Mouse (Mus musculus) CH12.LX (cell line): ENCODE measurements around the gene Nfkbia. TPM values are rescaled to one million over a fixed set of nuclear protein-coding genes. Genes with fewer than 3 reads are reported as not detected.

Experiments used
- DNase-seq: peaks from one replicate; pipeline ENCODE4 v3.0.0-alpha.2; 2013; ENCODE audit errors: extremely low read depth
- H3K27ac ChIP-seq: 2 replicates; pipeline ENCODE4 v1.5.1; 2012; ENCODE audit warnings: low read depth, mild to moderate bottlenecking, control low read depth, moderate library complexity; ENCODE audit not compliant: insufficient read depth
- H3K27me3 ChIP-seq: replicated peaks from 2 replicates; pipeline ENCODE3; 2012; ENCODE audit warnings: inconsistent platforms
- H3K36me3 ChIP-seq, 2 experiments: replicated peaks in 1 of 2; 2 replicates each; pipeline versions ENCODE3 to v1.6.1; 2012; ENCODE audit warnings: inconsistent platforms in 1 of 2, low read length in 1 of 2, mild to moderate bottlenecking in 1 of 2, mixed read lengths in 1 of 2, moderate library complexity in 1 of 2; ENCODE audit not compliant: control insufficient read depth in 1 of 2, insufficient read depth in 1 of 2
- H3K4me1 ChIP-seq, 2 experiments: 2 replicates each; pipeline ENCODE4 v1.6.1; 2012; ENCODE audit warnings: inconsistent platforms in 1 of 2, moderate library complexity in 1 of 2; ENCODE audit not compliant: insufficient read depth in 2 of 2, control insufficient read depth in 1 of 2
- H3K4me2 ChIP-seq: 2 replicates; pipeline ENCODE4 v1.6.1; 2012; ENCODE audit warnings: low read depth, mild to moderate bottlenecking, control low read depth; ENCODE audit not compliant: poor library complexity, insufficient read depth, severe bottlenecking
- H3K4me3 ChIP-seq, 3 experiments: fragments of 150-350 bp in 1 of 3; sonication (generic) in 1 of 3; replicated peaks in 1 of 3; 2 replicates each; pipeline versions ENCODE3 to v1.5.1; 2011 to 2012; ENCODE audit warnings: low read depth in 2 of 3, low read length in 2 of 3, mild to moderate bottlenecking in 2 of 3, moderate library complexity in 2 of 3, control low read depth in 1 of 3, improper control_type of control experiment in 1 of 3, inconsistent platforms in 1 of 3, mixed read lengths in 1 of 3; ENCODE audit not compliant: poor library complexity in 1 of 3
- H3K79me2 ChIP-seq: replicated peaks from 2 replicates; pipeline ENCODE4 v1.6.1; 2012; ENCODE audit warnings: mild to moderate bottlenecking, moderate library complexity; ENCODE audit not compliant: control insufficient read depth, poor library complexity, insufficient read depth, severe bottlenecking; ENCODE audit errors: extremely low read depth
- H3K9ac ChIP-seq: 2 replicates; pipeline ENCODE4 v1.6.1; 2012; ENCODE audit warnings: low read depth, mild to moderate bottlenecking, control low read depth, moderate library complexity; ENCODE audit not compliant: insufficient read depth
- H3K9me3 ChIP-seq: replicated peaks from 2 replicates; pipeline ENCODE3; 2012; ENCODE audit warnings: low read length, inconsistent platforms, mixed read lengths
- CHD2 ChIP-seq: IDR thresholded peaks from 2 replicates; pipeline ENCODE4 v1.6.1; 2011; ENCODE audit warnings: low read length, improper control_type of control experiment
- E2F4 ChIP-seq: IDR thresholded peaks from 2 replicates; pipeline ENCODE4 v1.6.1; 2011; ENCODE audit warnings: low read depth, low read length, improper control_type of control experiment; ENCODE audit not compliant: insufficient replicate concordance
- EP300 ChIP-seq: IDR thresholded peaks from 2 replicates; pipeline ENCODE4 v1.6.1; 2011; ENCODE audit warnings: low read length, improper control_type of control experiment
- GABPA ChIP-seq: IDR thresholded peaks from 2 replicates; pipeline ENCODE4 v1.6.1; 2012; ENCODE audit warnings: low read depth, low read length, improper control_type of control experiment, inconsistent platforms; ENCODE audit not compliant: insufficient replicate concordance
- HCFC1 ChIP-seq: IDR thresholded peaks from 2 replicates; pipeline ENCODE4 v1.6.1; 2012; ENCODE audit warnings: low read depth, mild to moderate bottlenecking, inconsistent platforms, low read length, improper control_type of control experiment
- IRF4 ChIP-seq: IDR thresholded peaks from 2 replicates; pipeline ENCODE4 v1.6.1; 2014; ENCODE audit warnings: low read depth, mild to moderate bottlenecking, inconsistent platforms, low read length, improper control_type of control experiment
- JUN ChIP-seq: IDR thresholded peaks from 2 replicates; pipeline ENCODE4 v1.6.1; 2011; ENCODE audit warnings: low read depth, mild to moderate bottlenecking, low read length, improper control_type of control experiment, moderate library complexity; ENCODE audit not compliant: insufficient read depth
- KAT2A ChIP-seq: IDR thresholded peaks from 2 replicates; pipeline ENCODE4 v1.6.1; 2012; ENCODE audit warnings: low read length, improper control_type of control experiment, inconsistent platforms; ENCODE audit not compliant: insufficient replicate concordance
- MAFK ChIP-seq: IDR thresholded peaks from 2 replicates; pipeline ENCODE4 v1.6.1; 2011; ENCODE audit warnings: low read length, improper control_type of control experiment; ENCODE audit not compliant: insufficient replicate concordance
- MAZ ChIP-seq: IDR thresholded peaks from 2 replicates; pipeline ENCODE4 v1.6.1; 2012; ENCODE audit warnings: low read depth, mild to moderate bottlenecking, inconsistent platforms, low read length, improper control_type of control experiment, moderate library complexity
- PAX5 ChIP-seq: IDR thresholded peaks from 2 replicates; pipeline ENCODE4 v1.6.1; 2012; ENCODE audit warnings: low read length, inconsistent platforms, mixed read lengths
- SMC3 ChIP-seq: IDR thresholded peaks from 2 replicates; pipeline ENCODE4 v1.6.1; 2011; ENCODE audit warnings: low read depth, low read length, improper control_type of control experiment
- UBTF ChIP-seq: IDR thresholded peaks from 2 replicates; pipeline ENCODE4 v1.6.1; 2012; ENCODE audit warnings: low read depth, mild to moderate bottlenecking, inconsistent platforms, low read length, improper control_type of control experiment, moderate library complexity
- ZC3H11A ChIP-seq: IDR thresholded peaks from 2 replicates; pipeline ENCODE4 v1.6.1; 2012; ENCODE audit warnings: low read depth, mild to moderate bottlenecking, inconsistent platforms, low read length, improper control_type of control experiment
- ZKSCAN1 ChIP-seq: IDR thresholded peaks from 2 replicates; pipeline ENCODE4 v1.6.1; 2012; ENCODE audit warnings: low read depth, inconsistent platforms, low read length, improper control_type of control experiment, borderline replicate concordance
- ZMIZ1 ChIP-seq: IDR thresholded peaks from 2 replicates; pipeline ENCODE4 v1.6.1; 2012; ENCODE audit warnings: low read depth, mild to moderate bottlenecking, inconsistent platforms, low read length, improper control_type of control experiment
- dilution Hi-C: fragments of 300-500 bp; cut with MboI; formaldehyde crosslinking; loops from 2 replicates; pipeline ENCODE4 v1.14.3; 2020; ENCODE audit warnings: low sequenced_read_pairs; ENCODE audit not compliant: extremely low pct_unique_long_range_greater_than_20kb, extremely low pct_ligation_motif_present
- in situ Hi-C: fragments of 300-500 bp; cut with MboI; formaldehyde crosslinking; loops from 3 replicates; pipeline ENCODE4 v1.14.3; 2019; ENCODE audit warnings: low sequenced_read_pairs, low pct_ligation_motif_present, low pct_unique_long_range_greater_than_20kb, mixed read lengths
- polyA plus RNA-seq: library from polyadenylated mRNA; unstranded; fragments of >175 nt; gene quantifications from 2 replicates; pipeline ENCODE4 v1.2.1, GENCODE M21; 2012; ENCODE audit warnings: low read depth; ENCODE audit not compliant: insufficient read length
- total RNA-seq, 2 experiments: library from RNA; depleted of rRNA; stranded (reverse); fragments of 300-350 nt in 1 of 2; fragments of >200 nt in 1 of 2; gene quantifications; 2 replicates each; pipeline ENCODE4 v1.2.3; 2012 to 2014

Gene Nfkbia
- total and polyA plus RNA-seq, 3 experiments: 143 to 702 (median 178) TPM

DNA sequence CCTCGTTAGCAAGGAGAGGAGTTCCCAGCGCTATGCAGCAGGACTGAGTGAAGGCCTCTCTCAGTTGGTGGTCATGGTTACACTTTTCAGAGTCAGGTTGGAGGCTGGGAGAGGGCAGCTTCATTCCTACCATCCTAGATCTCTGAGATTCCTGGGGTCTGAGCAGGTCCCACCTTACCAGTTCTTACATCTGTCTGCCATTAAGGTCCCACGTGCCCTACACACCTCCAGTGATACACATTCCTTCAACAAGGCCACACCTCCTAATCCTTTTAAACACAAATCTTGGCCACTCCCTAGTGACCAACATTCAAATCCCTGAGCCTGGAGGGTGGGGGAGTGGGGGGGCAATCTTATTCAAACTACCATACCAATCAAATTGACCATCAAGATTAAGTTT, 36.3 kb downstream of the Nfkbia start:
- H3K9ac ChIP-seq: no peak overlapping the region
- no peaks in the 10 kb centered on the region for H3K36me3 ChIP-seq
- no peak overlapping the region for H3K4me3 ChIP-seq
- DNase-seq: no peak
- H3K4me2 ChIP-seq: no peak overlapping the region
- in situ Hi-C loops: no loop called here
- no peaks in the 10 kb centered on the region for H3K79me2 ChIP-seq
- peaks cover 40 to 81% of the 10 kb centered on the region in 2 experiments for H3K4me1 ChIP-seq
- H3K27me3 ChIP-seq: no peaks in the 10 kb centered on the region
- no peak overlapping the region for H3K27ac ChIP-seq
- dilution Hi-C loops: no loop called here
- TF ChIP-seq HCFC1 (no peak), ZMIZ1 (no peak), UBTF (no peak), SMC3 (no peak), ZC3H11A (no peak), PAX5 (no peak), MAZ (no peak), E2F4 (no peak), IRF4 (no peak), MAFK (no peak), KAT2A (no peak), EP300 (no peak), ZKSCAN1 (no peak)
- H3K9me3 ChIP-seq: no peaks in the 10 kb centered on the region

GRCm38 (mm10) chr12:55455206-55455605, 37.2 kb downstream of the Nfkbia start:
- in situ Hi-C loops (no loop called here), dilution Hi-C loops (no loop called here)
- Histone ChIP-seq H3K9ac (no peak overlapping the region), H3K27ac (no peak overlapping the region), H3K4me2 (no peak overlapping the region), H3K27me3 (no peaks in the 10 kb centered on the region), H3K4me3 (no peak overlapping the region), H3K9me3 (no peaks in the 10 kb centered on the region), H3K36me3 (no peaks in the 10 kb centered on the region), H3K79me2 (no peaks in the 10 kb centered on the region), H3K4me1 (peaks cover 41 to 78% of the 10 kb centered on the region in 2 experiments)
- DNase-seq: no peak
- TF ChIP-seq JUN (no peak), CHD2 (no peak), GABPA (no peak)
- TF ChIP-seq, all 38 proteins: peak for 0
